Mouse (Mus musculus) layer of hippocampus, adult 2 months (tissue): ENCODE measurements at regions not wholly inside any gene's neighbourhood (a gene's known extent, or its start where the extent isn't known, plus 50 kb on each side); places are given as distances from the start of the nearest gene placed in this dataset.
"Not testable (repeated sequence)": the region's sequence is repeated elsewhere in the genome, so short reads cannot be mapped to it uniquely, and the experiment has no call there.

ENCODE experiments used
- DNase-seq, 2 experiments: peaks; one replicate each; pipeline ENCODE4 v3.0.0; 2022; ENCODE audit warnings: low spot score in 2 of 2
- H3K27ac ChIP-seq: fragments of 200-600 bp; 2 replicates; pipeline ENCODE4 v1.8.1; 2022
- H3K4me3 ChIP-seq: fragments of 200-600 bp; 2 replicates; pipeline ENCODE4 v1.8.1; 2022; ENCODE audit warnings: mild to moderate bottlenecking
- CTCF ChIP-seq: fragments of 200-600 bp; conservative IDR thresholded peaks from 2 replicates; pipeline ENCODE4 v1.8.1; 2022; ENCODE audit warnings: antibody characterized with exemption, mild to moderate bottlenecking, moderate library complexity

DNA sequence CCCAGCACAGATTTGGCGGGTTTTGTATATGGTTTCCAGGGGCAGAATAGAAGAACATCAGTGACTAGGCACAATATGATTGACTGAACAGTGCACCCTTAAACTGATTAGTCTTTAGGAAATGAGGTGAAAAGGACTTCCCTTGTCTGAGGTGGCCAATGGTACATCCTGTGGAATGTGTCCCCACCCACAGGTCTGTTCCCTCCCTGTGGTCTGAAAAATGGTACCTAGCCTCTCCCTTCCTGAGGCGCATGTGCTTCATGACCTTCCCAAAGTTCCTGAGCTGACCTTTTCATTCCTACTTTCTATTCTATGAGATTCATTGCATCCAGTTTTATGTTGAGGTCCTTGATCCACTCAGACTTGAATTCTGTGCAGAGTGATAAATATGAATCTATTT is 76.0 kb downstream of the Zfp97 start:
- not testable (repeated sequence) for H3K4me3 ChIP-seq, DNase-seq, H3K27ac ChIP-seq

DNA sequence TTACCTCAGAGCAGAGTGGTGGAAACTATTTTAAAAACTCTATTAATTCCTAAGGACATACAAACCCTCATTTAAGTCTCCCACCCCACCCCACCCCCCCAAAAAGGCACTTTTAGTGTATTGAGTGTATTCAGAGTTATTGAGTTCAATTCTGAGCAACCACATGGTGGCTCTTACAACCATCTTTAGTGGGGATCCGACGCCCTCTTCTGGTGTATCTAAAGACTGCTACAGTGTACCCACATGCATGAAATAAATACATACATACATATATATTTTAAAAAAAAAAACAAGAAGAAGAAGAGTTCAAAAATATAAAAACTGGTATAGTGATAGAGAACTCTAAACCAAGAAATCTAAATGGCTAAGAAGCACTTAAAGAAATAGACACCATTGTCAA is 107.9 kb downstream of the Zfp97 start:
- Histone ChIP-seq H3K27ac (no peak overlapping the region), H3K4me3 (no peak overlapping the region)
- TF ChIP-seq CTCF = no peak
- DNase-seq = no peak

DNA sequence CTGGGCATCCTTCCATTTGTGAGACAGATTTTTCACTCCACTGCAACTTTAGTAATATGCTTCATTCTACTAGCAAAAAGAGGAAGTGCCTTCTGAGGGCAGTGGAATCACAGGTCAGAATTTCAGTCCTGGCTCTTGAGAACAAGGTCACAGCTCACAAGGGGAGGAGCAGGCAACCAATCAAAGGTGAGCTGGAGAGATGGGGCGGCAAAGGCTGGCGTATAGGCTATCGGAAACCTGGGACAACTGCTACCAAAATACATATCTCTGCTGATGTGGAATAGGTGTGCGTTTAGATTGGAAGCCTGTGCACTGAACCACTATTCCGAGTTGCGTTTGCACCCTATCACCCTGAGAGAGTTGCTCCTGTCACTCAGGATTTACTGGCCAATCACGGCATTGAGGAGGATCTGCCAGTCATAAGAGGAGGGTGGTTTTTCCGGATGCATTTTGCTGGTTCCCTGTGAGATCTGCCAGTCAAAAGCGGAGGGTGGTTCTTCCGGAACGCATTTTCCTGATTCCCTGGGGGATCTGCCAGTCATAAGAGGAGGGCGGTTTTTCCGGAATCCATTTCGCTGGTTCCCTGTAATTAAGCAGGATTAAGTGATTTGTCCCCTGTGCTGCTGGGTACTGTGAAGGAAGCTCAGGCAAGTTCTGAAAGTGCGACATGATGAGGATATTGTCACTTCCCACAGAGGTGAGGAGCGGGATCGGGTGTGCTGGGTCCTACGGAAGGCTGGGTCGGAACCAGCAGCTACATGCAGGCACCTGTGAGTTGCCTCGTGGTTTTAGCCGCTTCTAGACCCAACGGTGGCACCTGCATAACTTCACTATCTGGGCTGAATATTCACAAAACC is 113.3 kb downstream of the Zfp97 start:
- H3K27ac ChIP-seq = peak overlapping the region; percentile 89
- DNase-seq = peak; percentile 91 to 96
- peak overlapping the region; percentile 68 for H3K4me3 ChIP-seq

- not testable (repeated sequence) for DNase-seq
- peak overlapping the region; percentile 74; the same call in 1 of the 2 replicates for H3K27ac ChIP-seq
Measured at GRCm38 (mm10) chr17:17235186-17235482, 113.9 kb downstream of the Zfp97 start.

More at GRCm38 (mm10) chr17:17235186-17235482, 113.9 kb downstream of the Zfp97 start:
- H3K4me3 ChIP-seq = peak overlapping the region; percentile 68
